Mouse (Mus musculus) liver, embryonic 14.5 days (tissue): ENCODE data around the gene Camkk1.

Experiments used
- CTCF ChIP-seq: IDR thresholded peaks from 2 replicates; pipeline ENCODE4 v1.5.1; 2016; ENCODE audit warnings: antibody characterized with exemption, low read depth, control low read depth
- EP300 ChIP-seq: IDR thresholded peaks from 2 replicates; pipeline ENCODE4 v1.6.1; 2016; ENCODE audit warnings: antibody characterized with exemption, low read depth

- no peak for TF ChIP-seq CTCF
- TF ChIP-seq EP300 = no peak
Measured at GRCm38 (mm10) chr11:73044229-73044755, 25.5 kb downstream of the Camkk1 start.
